Mouse (Mus musculus) E14TG2a.4 (cell line): ENCODE results near the gene Sptb.

Experiments used
- CTCF ChIP-seq: conservative IDR thresholded peaks from 2 replicates; pipeline ENCODE4 v1.5.1; 2014; ENCODE audit warnings: low read length
- NANOG ChIP-seq: IDR thresholded peaks from 2 replicates; pipeline ENCODE4 v1.6.1; 2014; ENCODE audit warnings: borderline replicate concordance, low read length, mixed read lengths

DNA sequence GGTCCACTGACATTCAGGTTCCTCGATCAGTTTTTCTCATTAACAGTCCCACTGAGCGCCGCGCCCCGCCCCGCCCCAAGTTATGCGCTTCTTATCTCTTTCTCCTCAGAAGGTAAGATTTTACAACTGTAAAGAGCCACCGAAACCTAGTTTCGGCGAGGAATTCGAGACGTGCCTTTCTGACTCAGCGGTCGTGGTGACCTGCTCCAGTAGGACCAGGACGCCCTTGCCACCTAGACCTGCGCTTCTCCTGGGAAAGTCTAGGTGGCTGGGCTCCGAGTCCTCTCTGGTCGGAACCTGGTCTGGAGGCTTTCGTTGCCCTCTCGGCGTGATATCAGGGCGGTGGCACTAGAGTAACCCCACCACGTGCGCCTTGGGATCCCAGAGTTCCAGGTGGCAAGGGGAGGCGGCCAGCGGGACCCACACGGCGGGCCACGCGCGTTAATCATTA is 177.4 kb downstream of the Sptb start:
- TF ChIP-seq CTCF (no peak), NANOG (no peak)
